Mouse (Mus musculus): ENCODE measurements at regions not wholly inside any gene's neighbourhood (a gene's known extent, or its start where the extent isn't known, plus 50 kb on each side); places are given as distances from the start of the nearest gene placed in this dataset.

GRCm38 (mm10) chr13:97308431-97308830 is 67.5 kb downstream of the Enc1 start:
- no peak overlapping the region for H3K4me3 ChIP-seq (ENCODE audit: extremely low read depth, insufficient read depth, insufficient read length)
- TF ChIP-seq POLR2A (IDR thresholded peaks at IDR 0.05; ENCODE audit: low read depth, low read length), result no peak
- TF ChIP-seq CTCF (IDR thresholded peaks at IDR 0.05; ENCODE audit: extremely low read depth, insufficient read depth, insufficient read length, insufficient replicate concordance), result no peak
- no peaks in the 10 kb centered on the region for H3K27me3 ChIP-seq (ENCODE audit: control insufficient read depth, insufficient read depth, low read length)
- H3K27ac ChIP-seq (ENCODE audit: insufficient read depth, low read length), result no peak overlapping the region
- WGBS, result 96% methylated on average over 2 of the region's 2 CpGs
- H3K36me3 ChIP-seq (ENCODE audit: control insufficient read depth, insufficient read depth, low read length), result no peaks in the 10 kb centered on the region
- H3K4me1 ChIP-seq (ENCODE audit: control insufficient read depth, insufficient read depth, insufficient read length), result no peaks in the 10 kb centered on the region
- DNase-seq (ENCODE audit: low read depth in 1 of 2, low spot score in 2 of 2), result no peak
